Mouse (Mus musculus) forebrain, embryonic 12.5 days (tissue): Measurements from ENCODE around the gene Tm4sf5. TPM values are rescaled to one million over a fixed set of nuclear protein-coding genes. Genes with fewer than 3 reads are reported as not detected.
"Not testable (repeated sequence)": the region's sequence is repeated elsewhere in the genome, so short reads cannot be mapped to it uniquely, and the experiment has no call there.

Experiments
- ATAC-seq: fragments of 200-750 bp; cut with Nextera tagmentation; 2 replicates; pipeline ENCODE4 v1.8.0; 2017; ENCODE audit warnings: moderate TSS enrichment; ENCODE audit not compliant: low FRiP score
- H3K27ac ChIP-seq: fragments of 300-500 bp; sonication (generic); 2 replicates; pipeline ENCODE4 v1.5.1; 2016; ENCODE audit warnings: mild to moderate bottlenecking
- H3K27me3 ChIP-seq: fragments of 300-500 bp; sonication (generic); 2 replicates; pipeline ENCODE4 v1.6.1; 2016; ENCODE audit warnings: mild to moderate bottlenecking
- H3K36me3 ChIP-seq: fragments of 300-500 bp; sonication (generic); replicated peaks from 2 replicates; pipeline ENCODE4 v1.6.1; 2016; ENCODE audit warnings: mild to moderate bottlenecking
- H3K4me1 ChIP-seq: fragments of 300-500 bp; sonication (generic); 2 replicates; pipeline ENCODE4 v1.6.1; 2016
- H3K4me2 ChIP-seq: fragments of 300-500 bp; sonication (generic); 2 replicates; pipeline ENCODE4 v1.6.1; 2016; ENCODE audit warnings: mild to moderate bottlenecking, moderate library complexity
- H3K4me3 ChIP-seq: fragments of 300-500 bp; sonication (generic); replicated peaks from 2 replicates; pipeline ENCODE4 v1.5.1; 2016; ENCODE audit warnings: mild to moderate bottlenecking
- H3K9ac ChIP-seq: fragments of 300-500 bp; sonication (generic); 2 replicates; pipeline ENCODE4 v1.6.1; 2016; ENCODE audit warnings: mild to moderate bottlenecking
- H3K9me3 ChIP-seq: fragments of 300-500 bp; sonication (generic); 2 replicates; pipeline ENCODE4 v1.6.1; 2016
- WGBS: fragments of 180-500 bp; shearing (Covaris S2); methylation state at CpG from one replicate; pipeline ENCODE4 v1.1.7; 2016; 5-methylcytosine and 5-hydroxymethylcytosine counted together
- polyA plus RNA-seq: library from polyadenylated mRNA; unstranded; fragments of >200 nt; fragmentation: Nextera tagmentation; extraction: Ambion mirVana; gene quantifications from 2 replicates; pipeline ENCODE4 v1.2.1, GENCODE M21; 2016

Tm4sf5 gene
- polyA plus RNA-seq, 1 experiment from 2014 or later = 0.49 TPM

GRCm38 (mm10) chr11:70528610-70529009, 23.6 kb downstream of the Tm4sf5 start:
- H3K9ac ChIP-seq = no peak overlapping the region
- WGBS = 90% methylated on average over 7 of the region's 7 CpGs

GRCm38 (mm10) chr11:70531065-70531464, 26.0 kb downstream of the Tm4sf5 start:
- not testable (repeated sequence) for ATAC-seq, H3K4me3 ChIP-seq, H3K9ac ChIP-seq, H3K27me3 ChIP-seq, H3K9me3 ChIP-seq, H3K4me1 ChIP-seq, H3K27ac ChIP-seq, H3K4me2 ChIP-seq
- 86% methylated on average over 2 of the region's 2 CpGs for WGBS
- H3K36me3 ChIP-seq = peaks cover 35% of the 10 kb centered on the region

More at GRCm38 (mm10) chr11:70528610-70529009, 23.6 kb downstream of the Tm4sf5 start:
- H3K4me3 ChIP-seq = no peak overlapping the region
- H3K27ac ChIP-seq = no peak overlapping the region
- H3K27me3 ChIP-seq = no peaks in the 10 kb centered on the region; the same call in 1 of the 2 replicates
- H3K36me3 ChIP-seq = peaks cover 35% of the 10 kb centered on the region
- H3K9me3 ChIP-seq = no peaks in the 10 kb centered on the region
- no peak overlapping the region for H3K4me2 ChIP-seq
- ATAC-seq = no peak
- peaks cover 11% of the 10 kb centered on the region for H3K4me1 ChIP-seq

DNA sequence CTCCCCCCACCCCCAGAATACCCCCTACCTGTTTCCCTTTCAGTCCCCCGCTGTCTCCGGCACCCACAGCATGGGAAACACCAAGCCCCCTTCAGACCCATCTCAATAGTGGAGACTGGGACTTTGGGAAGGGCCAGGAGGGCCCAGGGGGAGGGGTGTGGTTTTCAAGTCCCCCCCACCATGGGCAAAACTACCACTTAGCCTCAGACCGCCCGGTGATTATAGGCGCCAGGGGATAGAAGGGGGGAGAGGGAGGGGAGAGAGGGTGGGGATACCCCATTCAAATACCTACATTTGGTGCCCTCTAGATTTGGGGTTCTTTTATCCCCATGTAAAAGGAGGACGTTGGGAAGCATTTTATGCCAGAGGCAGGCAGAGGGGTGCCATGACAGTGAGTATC, 27.8 kb downstream of the Tm4sf5 start, which contains the start of gene Gm40193:
Gene Gm40193, minus strand, starts transcription at position 101 of the 400 bp plus-strand sequence.
- Histone ChIP-seq H3K27me3 (peaks cover 3% of the 10 kb centered on the region; the same call in 1 of the 2 replicates), H3K9me3 (no peaks in the 10 kb centered on the region), H3K4me1 (no peaks in the 10 kb centered on the region), H3K27ac (no peak within 1 kb of the TSS), H3K36me3 (peaks cover 18% of the 10 kb centered on the region), H3K4me3 (no peak within 1 kb of the TSS), H3K9ac (no peak within 1 kb of the TSS), H3K4me2 (no peak within 1 kb of the TSS)
- ATAC-seq = no peak
- 79% methylated on average over 6 of the region's 6 CpGs for WGBS

DNA sequence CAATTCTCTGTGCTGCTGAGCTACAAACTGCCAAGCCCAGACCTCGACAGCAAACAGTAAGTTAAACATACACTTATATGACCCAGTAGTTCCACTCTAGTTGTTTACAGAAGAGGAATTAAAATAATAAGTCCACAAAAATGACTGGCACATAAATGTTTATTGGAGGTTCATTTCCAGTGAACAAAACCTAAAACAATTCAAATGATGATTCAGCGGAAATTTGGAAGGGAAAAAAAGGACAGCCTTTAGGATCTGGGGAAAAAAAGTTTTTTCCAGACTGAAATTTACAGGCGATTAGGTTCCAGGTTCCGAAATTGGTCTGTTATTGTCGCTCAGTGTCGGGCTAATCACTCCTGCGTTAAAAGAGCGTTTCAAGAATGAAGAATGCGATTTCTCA, 34.4 kb downstream of the Tm4sf5 start:
- peak overlapping the region; percentile 92 for H3K4me2 ChIP-seq
- H3K9me3 ChIP-seq = no peaks in the 10 kb centered on the region
- WGBS = 16% methylated on average over 9 of the region's 9 CpGs
- peak overlapping the region; percentile 56 for H3K4me3 ChIP-seq
- H3K9ac ChIP-seq = peak overlapping the region; percentile 59; the same call in 1 of the 2 replicates
- peaks cover 26% of the 10 kb centered on the region for H3K27me3 ChIP-seq
- H3K36me3 ChIP-seq = no peaks in the 10 kb centered on the region
- peaks cover 12% of the 10 kb centered on the region for H3K4me1 ChIP-seq
- H3K27ac ChIP-seq = no peak overlapping the region
- no peak for ATAC-seq

DNA sequence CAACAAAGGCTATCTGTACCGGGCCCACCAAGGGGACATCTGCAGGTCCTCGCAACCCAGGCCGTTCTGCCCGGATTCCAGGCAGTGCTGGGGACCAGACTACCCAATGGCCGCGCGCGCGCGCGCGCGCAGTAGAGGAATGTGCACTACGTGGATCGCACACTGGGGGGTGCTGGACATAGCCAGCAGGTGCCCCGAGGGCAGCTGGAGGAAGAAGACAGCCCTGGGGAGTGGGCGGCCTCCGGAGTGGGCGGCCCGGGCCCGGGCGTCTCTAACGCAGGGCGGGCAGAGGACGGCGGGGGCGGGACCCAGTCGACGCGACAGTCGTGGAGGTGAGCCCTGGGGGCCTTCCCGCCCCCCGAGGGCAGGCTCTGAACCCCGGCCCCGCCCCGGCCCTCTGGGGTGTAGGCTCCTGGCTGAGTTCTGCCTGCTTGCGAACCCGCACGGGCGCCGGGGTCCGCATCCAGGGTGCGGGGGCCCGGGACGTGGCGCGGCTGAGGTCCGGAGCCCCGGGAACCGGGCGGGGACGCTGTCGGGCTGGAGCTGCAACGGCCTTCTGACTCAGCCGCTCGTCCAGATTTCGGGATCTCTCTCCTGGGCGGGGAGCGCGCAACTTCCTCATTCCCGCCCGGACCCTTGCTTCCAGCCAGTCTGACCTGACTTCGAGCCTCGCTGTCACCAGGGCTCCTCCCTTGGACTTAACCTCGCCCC, 35.0 kb downstream of the Tm4sf5 start, which contains the start of gene Pld2:
Gene Pld2, plus strand, starts transcription at position 188 of the 711 bp plus-strand sequence.
- WGBS = under 1% methylated on average over 55 of the region's 65 CpGs
- peak within 1 kb of the TSS; percentile 59 for H3K9ac ChIP-seq
- H3K36me3 ChIP-seq = no peaks in the 10 kb centered on the region
- H3K4me3 ChIP-seq = peak within 1 kb of the TSS; percentile 56
- peaks cover 12% of the 10 kb centered on the region for H3K4me1 ChIP-seq
- no peak within 1 kb of the TSS for H3K27ac ChIP-seq
- peaks cover 26% of the 10 kb centered on the region for H3K27me3 ChIP-seq
- peak; percentile 74 for ATAC-seq
- no peaks in the 10 kb centered on the region for H3K9me3 ChIP-seq
- H3K4me2 ChIP-seq = peak within 1 kb of the TSS; percentile 92

- H3K9me3 ChIP-seq = no peaks in the 10 kb centered on the region
- no peak overlapping the region for H3K27ac ChIP-seq
- 0 out of 2 replicates have a peak overlapping the region, but pooled peaks have one; percentile 92 for H3K4me2 ChIP-seq
- peaks cover 26% of the 10 kb centered on the region for H3K27me3 ChIP-seq
- H3K36me3 ChIP-seq = no peaks in the 10 kb centered on the region
- peaks cover 12% of the 10 kb centered on the region for H3K4me1 ChIP-seq
- H3K9ac ChIP-seq = no peak overlapping the region
- peak overlapping the region; percentile 56; the same call in 1 of the 2 replicates for H3K4me3 ChIP-seq
- 88% methylated on average over 7 of the region's 7 CpGs for WGBS
- ATAC-seq = no peak
Observed at GRCm38 (mm10) chr11:70540928-70541327, 35.9 kb downstream of the Tm4sf5 start.

- Histone ChIP-seq H3K4me3 (no peak overlapping the region), H3K27me3 (peaks cover 26% of the 10 kb centered on the region), H3K9me3 (no peaks in the 10 kb centered on the region), H3K4me2 (no peak overlapping the region), H3K9ac (no peak overlapping the region), H3K27ac (no peak overlapping the region), H3K4me1 (peaks cover 12% of the 10 kb centered on the region), H3K36me3 (no peaks in the 10 kb centered on the region)
- no peak for ATAC-seq
- WGBS = 80% methylated on average over 5 of the region's 5 CpGs
Observed at GRCm38 (mm10) chr11:70541415-70541814, 36.4 kb downstream of the Tm4sf5 start.

GRCm38 (mm10) chr11:70544496-70544895, 39.5 kb downstream of the Tm4sf5 start:
- ATAC-seq = no peak
- WGBS = 71% methylated on average over 7 of the region's 7 CpGs
- peaks cover 12% of the 10 kb centered on the region for H3K4me1 ChIP-seq

DNA sequence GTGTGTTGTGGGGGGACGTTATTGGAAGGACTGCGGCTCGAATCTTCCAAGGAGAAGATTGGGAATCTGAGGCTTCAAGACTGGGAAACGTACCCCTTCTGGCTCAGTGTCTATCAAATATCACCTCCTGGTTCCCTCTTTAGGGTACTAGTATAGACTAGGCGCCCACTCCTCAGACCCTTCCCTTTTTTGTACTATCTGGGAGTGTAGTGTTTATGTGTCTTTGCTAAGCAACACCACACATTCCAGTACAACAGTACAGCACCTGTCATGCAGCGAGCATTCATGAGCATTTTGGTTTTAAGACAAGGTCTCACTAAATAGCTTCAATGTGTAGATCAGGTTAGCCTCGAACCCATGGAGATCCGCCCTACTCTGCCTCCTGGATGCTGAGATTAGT, 46.5 kb downstream of the Tm4sf5 start:
- Histone ChIP-seq H3K27me3 (no peaks in the 10 kb centered on the region), H3K4me2 (no peak overlapping the region), H3K4me1 (no peaks in the 10 kb centered on the region; the same call in 1 of the 2 replicates), H3K4me3 (no peak overlapping the region), H3K27ac (no peak overlapping the region), H3K36me3 (no peaks in the 10 kb centered on the region), H3K9ac (no peak overlapping the region), H3K9me3 (no peaks in the 10 kb centered on the region)
- ATAC-seq = no peak
- WGBS = 86% methylated on average over 8 of the region's 8 CpGs

More at GRCm38 (mm10) chr11:70544496-70544895, 39.5 kb downstream of the Tm4sf5 start:
- Histone ChIP-seq H3K4me3 (no peak overlapping the region), H3K27ac (no peak overlapping the region), H3K27me3 (peaks cover 23% of the 10 kb centered on the region), H3K36me3 (no peaks in the 10 kb centered on the region), H3K4me2 (no peak overlapping the region), H3K9ac (no peak overlapping the region), H3K9me3 (no peaks in the 10 kb centered on the region)

GRCm38 (mm10) chr11:70553940-70554339, 48.9 kb downstream of the Tm4sf5 start:
- WGBS = 37% methylated on average over 7 of the region's 7 CpGs
- no peak overlapping the region for H3K27ac ChIP-seq
- H3K27me3 ChIP-seq = no peaks in the 10 kb centered on the region

GRCm38 (mm10) chr11:70557545-70557944, 52.5 kb downstream of the Tm4sf5 start:
- 88% methylated on average over 9 of the region's 9 CpGs for WGBS

More at GRCm38 (mm10) chr11:70553940-70554339, 48.9 kb downstream of the Tm4sf5 start:
- ATAC-seq = no peak
- no peak overlapping the region for H3K4me3 ChIP-seq
- H3K9me3 ChIP-seq = no peaks in the 10 kb centered on the region
- H3K4me2 ChIP-seq = no peak overlapping the region
- H3K36me3 ChIP-seq = no peaks in the 10 kb centered on the region
- H3K9ac ChIP-seq = no peak overlapping the region
- H3K4me1 ChIP-seq = no peaks in the 10 kb centered on the region; the same call in 1 of the 2 replicates

More at GRCm38 (mm10) chr11:70557545-70557944, 52.5 kb downstream of the Tm4sf5 start:
- no peak for ATAC-seq
- Histone ChIP-seq H3K9ac (no peak overlapping the region), H3K4me3 (no peak overlapping the region), H3K36me3 (no peaks in the 10 kb centered on the region), H3K9me3 (no peaks in the 10 kb centered on the region), H3K27ac (no peak overlapping the region), H3K4me2 (no peak overlapping the region), H3K27me3 (no peaks in the 10 kb centered on the region), H3K4me1 (peaks cover 8% of the 10 kb centered on the region)
